Mouse (Mus musculus) forebrain, embryonic 11.5 days (tissue): Measurements from ENCODE around the gene Csmd2. TPM values are rescaled to one million over a fixed set of nuclear protein-coding genes. Genes with fewer than 3 reads are reported as not detected.

Experiments
- ATAC-seq: fragments of 200-750 bp; cut with Nextera tagmentation; replicated peaks from 2 replicates; pipeline ENCODE4 v1.8.0; 2017; ENCODE audit warnings: moderate TSS enrichment; ENCODE audit not compliant: low FRiP score
- DNase-seq: peaks from one replicate; pipeline ENCODE4 v3.0.0-alpha.2; 2017; ENCODE audit warnings: low spot score
- H3K27ac ChIP-seq: fragments of 300-500 bp; sonication (generic); 2 replicates; pipeline ENCODE4 v1.5.1; 2014; ENCODE audit warnings: low read depth, low read length
- H3K27me3 ChIP-seq: fragments of 300-500 bp; sonication (generic); 2 replicates; pipeline ENCODE4 v1.6.1; 2014; ENCODE audit warnings: mild to moderate bottlenecking, low read length, mixed read lengths; ENCODE audit not compliant: control insufficient read depth, insufficient read depth
- H3K36me3 ChIP-seq: fragments of 300-500 bp; sonication (generic); 2 replicates; pipeline ENCODE4 v1.6.1; 2014; ENCODE audit warnings: mild to moderate bottlenecking, low read length, moderate library complexity, mixed read lengths; ENCODE audit not compliant: control insufficient read depth, insufficient read depth
- H3K4me1 ChIP-seq: fragments of 300-500 bp; sonication (generic); replicated peaks from 2 replicates; pipeline ENCODE4 v1.6.1; 2014; ENCODE audit warnings: low read length, mixed read lengths; ENCODE audit not compliant: control insufficient read depth, insufficient read depth
- H3K4me2 ChIP-seq: fragments of 300-500 bp; sonication (generic); 2 replicates; pipeline ENCODE4 v1.6.1; 2014; ENCODE audit warnings: low read depth, mild to moderate bottlenecking, low read length, moderate library complexity, mixed read lengths; ENCODE audit not compliant: severe bottlenecking
- H3K4me3 ChIP-seq: fragments of 300-500 bp; sonication (generic); 2 replicates; pipeline ENCODE4 v1.5.1; 2014; ENCODE audit warnings: low read depth, low read length
- H3K9ac ChIP-seq: fragments of 300-500 bp; sonication (generic); 2 replicates; pipeline ENCODE4 v1.6.1; 2014; ENCODE audit warnings: low read length
- H3K9me3 ChIP-seq: fragments of 300-500 bp; sonication (generic); 2 replicates; pipeline ENCODE4 v1.6.1; 2016; ENCODE audit warnings: low read length, mixed read lengths; ENCODE audit not compliant: control insufficient read depth
- WGBS: fragments of 180-500 bp; shearing (Covaris S2); extraction: QIAGEN DNeasy Blood & Tissue Kit; methylation state at CpG from one replicate; pipeline ENCODE4 v1.1.7; 2014; 5-methylcytosine and 5-hydroxymethylcytosine counted together
- polyA plus RNA-seq: library from polyadenylated mRNA; unstranded; fragments of >200 nt; fragmentation: Nextera tagmentation; extraction: Ambion mirVana; gene quantifications from 2 replicates; pipeline ENCODE4 v1.2.1, GENCODE M21; 2014

Gene Csmd2
- polyA plus RNA-seq, 1 experiment from 2014 or later = 1.3 TPM

- Histone ChIP-seq H3K9me3 (no peaks in the 10 kb centered on the region), H3K27me3 (no peaks in the 10 kb centered on the region), H3K36me3 (no peaks in the 10 kb centered on the region), H3K4me2 (no peak overlapping the region), H3K4me3 (no peak overlapping the region), H3K9ac (no peak overlapping the region), H3K4me1 (no peaks in the 10 kb centered on the region), H3K27ac (no peak overlapping the region)
- ATAC-seq = no peak
- 86% methylated on average over 8 of the region's 8 CpGs for WGBS
- no peak for DNase-seq
These were observed 135.6 kb downstream of the Csmd2 start for GRCm38 (mm10) chr4:128123281-128123680.

- H3K4me1 ChIP-seq = no peaks in the 10 kb centered on the region
- DNase-seq = no peak
- no peak overlapping the region for H3K27ac ChIP-seq
- H3K36me3 ChIP-seq = no peaks in the 10 kb centered on the region
- H3K27me3 ChIP-seq = no peaks in the 10 kb centered on the region
- no peak for ATAC-seq
- H3K9me3 ChIP-seq = no peaks in the 10 kb centered on the region
- 88% methylated on average over 4 of the region's 4 CpGs for WGBS
- no peak overlapping the region for H3K9ac ChIP-seq
- H3K4me3 ChIP-seq = no peak overlapping the region
- H3K4me2 ChIP-seq = no peak overlapping the region
These were observed 137.1 kb downstream of the Csmd2 start for GRCm38 (mm10) chr4:128124738-128125137.

GRCm38 (mm10) chr4:128128546-128128945 is 140.9 kb downstream of the Csmd2 start:
- Histone ChIP-seq H3K27ac (no peak overlapping the region), H3K9me3 (no peaks in the 10 kb centered on the region), H3K4me1 (no peaks in the 10 kb centered on the region), H3K4me3 (no peak overlapping the region), H3K4me2 (no peak overlapping the region), H3K36me3 (no peaks in the 10 kb centered on the region), H3K9ac (no peak overlapping the region), H3K27me3 (no peaks in the 10 kb centered on the region)
- ATAC-seq = no peak
- WGBS = 92% methylated on average over 6 of the region's 6 CpGs
- no peak for DNase-seq

DNA sequence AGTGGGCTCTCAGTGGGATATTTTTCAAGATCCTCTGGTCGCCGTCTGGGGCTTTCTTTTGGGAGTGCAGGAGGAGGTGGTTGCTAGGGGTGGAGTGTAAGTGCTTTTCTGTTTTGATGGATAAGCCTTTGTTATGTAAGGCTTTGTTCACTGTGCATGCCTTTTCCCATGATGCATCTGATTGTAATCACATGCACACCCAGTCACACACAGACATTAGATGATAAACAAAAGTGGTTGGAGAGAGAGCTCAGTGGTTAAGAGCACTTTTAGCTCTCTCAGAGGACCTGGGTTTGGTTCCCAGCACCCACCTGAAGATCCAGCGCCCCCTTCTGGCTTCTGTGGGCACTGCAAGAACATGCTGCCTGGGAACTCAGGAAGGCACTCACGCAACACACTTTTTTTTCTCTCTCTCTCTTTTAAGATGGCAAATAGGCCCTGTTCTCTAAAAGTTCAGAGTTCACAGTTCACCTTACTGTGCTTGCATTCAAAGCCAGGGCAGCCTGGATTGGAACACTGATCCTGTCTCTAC is 143.0 kb downstream of the Csmd2 start:
- Histone ChIP-seq H3K4me2 (no peak overlapping the region), H3K9me3 (no peaks in the 10 kb centered on the region), H3K36me3 (no peaks in the 10 kb centered on the region), H3K4me3 (no peak overlapping the region), H3K27me3 (no peaks in the 10 kb centered on the region), H3K27ac (no peak overlapping the region), H3K4me1 (no peaks in the 10 kb centered on the region), H3K9ac (no peak overlapping the region)
- no peak for ATAC-seq
- WGBS = 61% methylated on average over 4 of the region's 4 CpGs
- DNase-seq = no peak

DNA sequence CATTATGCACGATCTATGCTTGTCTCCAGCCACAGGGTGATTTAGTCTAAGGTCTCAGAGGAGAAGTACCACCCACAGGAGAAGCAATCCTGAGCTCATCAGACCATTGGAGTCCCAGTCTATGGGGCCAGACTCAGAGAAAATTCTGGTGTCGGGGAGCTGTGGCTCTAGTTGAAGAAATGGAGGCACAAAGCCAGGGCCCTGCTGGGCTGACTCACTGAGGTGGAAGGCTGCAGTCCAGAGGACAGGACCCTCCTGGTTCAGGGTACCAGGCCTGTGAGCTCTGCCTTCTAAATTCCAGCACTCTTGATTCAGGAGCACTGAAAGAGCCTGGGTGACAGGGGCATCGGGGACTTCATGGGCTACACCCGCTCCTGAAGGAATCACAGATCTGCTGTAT is 144.0 kb downstream of the Csmd2 start:
- no peak overlapping the region for H3K4me3 ChIP-seq
- H3K9me3 ChIP-seq = no peaks in the 10 kb centered on the region
- H3K36me3 ChIP-seq = no peaks in the 10 kb centered on the region
- H3K4me2 ChIP-seq = no peak overlapping the region
- WGBS = 82% methylated on average over 4 of the region's 4 CpGs
- H3K27ac ChIP-seq = no peak overlapping the region
- no peaks in the 10 kb centered on the region for H3K4me1 ChIP-seq
- no peak for ATAC-seq
- H3K9ac ChIP-seq = no peak overlapping the region
- no peaks in the 10 kb centered on the region for H3K27me3 ChIP-seq
- no peak for DNase-seq

DNA sequence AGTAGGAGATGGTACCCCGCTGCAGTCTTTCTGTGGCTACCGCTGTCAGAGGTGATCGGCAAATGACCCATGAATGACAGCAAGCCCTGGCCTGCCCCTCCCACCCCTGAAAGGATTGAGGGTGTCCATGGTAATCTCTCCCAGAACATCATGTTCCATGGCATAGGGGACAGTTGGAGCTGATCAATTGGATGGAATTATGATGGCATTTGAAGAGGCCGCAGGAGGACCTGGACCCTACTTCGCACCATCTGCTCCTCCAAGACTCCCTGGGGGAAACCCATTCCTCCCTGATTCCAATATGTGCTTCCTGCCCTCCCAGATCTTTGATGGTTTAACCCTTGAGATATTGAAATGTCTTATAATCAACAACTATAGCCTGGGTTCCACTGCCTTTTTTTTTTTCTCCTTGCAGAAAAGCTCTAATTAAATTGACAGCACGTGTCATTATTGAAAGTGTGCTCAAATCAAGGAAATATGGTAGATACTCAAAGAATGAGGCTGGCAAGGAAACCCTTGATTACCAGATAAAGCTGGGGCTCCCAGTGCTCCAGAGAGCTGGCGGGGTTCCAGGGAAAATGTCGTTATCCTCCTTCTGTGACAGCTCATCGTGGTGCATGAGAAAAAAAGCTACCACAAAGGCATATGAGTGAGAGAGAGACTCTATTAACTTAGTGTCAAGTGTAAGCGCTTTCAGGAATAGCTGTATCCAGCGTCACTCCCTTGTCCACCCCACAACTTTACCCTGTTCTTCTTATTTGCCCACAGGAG is 145.4 kb downstream of the Csmd2 start:
- Histone ChIP-seq H3K27me3 (no peaks in the 10 kb centered on the region), H3K4me3 (no peak overlapping the region), H3K9me3 (no peaks in the 10 kb centered on the region), H3K27ac (no peak overlapping the region), H3K4me2 (no peak overlapping the region), H3K36me3 (no peaks in the 10 kb centered on the region), H3K4me1 (no peaks in the 10 kb centered on the region), H3K9ac (no peak overlapping the region)
- DNase-seq (no peak), ATAC-seq (no peak)
- 78% methylated on average over 11 of the region's 11 CpGs for WGBS

DNA sequence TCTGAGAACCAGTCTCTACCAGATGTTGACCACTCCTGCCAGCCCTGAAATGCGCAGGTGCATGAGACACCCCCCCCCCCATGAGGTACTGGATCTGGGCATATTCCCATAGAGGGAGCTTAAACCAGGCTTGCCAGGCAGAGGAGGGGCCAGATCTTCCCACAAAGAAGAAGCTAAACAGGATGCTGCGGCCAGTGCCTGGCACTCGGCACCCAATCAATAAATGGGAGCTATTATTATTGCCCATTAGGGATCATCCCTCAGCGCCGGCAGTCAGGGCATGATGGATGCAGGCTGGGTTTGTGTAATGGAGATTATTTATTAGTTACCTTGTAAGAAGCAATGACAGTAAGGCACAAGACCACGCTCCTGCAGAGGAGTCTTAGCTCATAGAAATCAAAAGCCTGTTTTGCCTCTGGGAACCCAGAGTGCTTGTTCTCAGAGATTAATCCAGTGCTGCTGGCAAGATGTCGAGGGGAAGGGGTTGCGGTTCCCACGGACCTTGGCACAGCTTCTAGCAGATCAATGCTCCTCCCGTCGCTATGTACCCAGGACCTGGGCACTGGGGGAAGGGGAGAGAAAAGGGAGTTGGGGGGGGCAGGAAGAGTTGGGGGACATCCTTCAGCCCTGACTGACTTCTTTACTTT is 146.8 kb downstream of the Csmd2 start:
- 88% methylated on average over 11 of the region's 11 CpGs for WGBS
- Histone ChIP-seq H3K27me3 (no peaks in the 10 kb centered on the region), H3K4me3 (no peak overlapping the region), H3K4me1 (no peaks in the 10 kb centered on the region), H3K4me2 (no peak overlapping the region), H3K36me3 (no peaks in the 10 kb centered on the region), H3K9ac (no peak overlapping the region), H3K9me3 (no peaks in the 10 kb centered on the region), H3K27ac (no peak overlapping the region)
- DNase-seq (no peak), ATAC-seq (no peak)

GRCm38 (mm10) chr4:128135014-128135622 is 147.5 kb downstream of the Csmd2 start:
- Histone ChIP-seq H3K4me1 (no peaks in the 10 kb centered on the region), H3K9ac (no peak overlapping the region), H3K36me3 (no peaks in the 10 kb centered on the region), H3K27me3 (no peaks in the 10 kb centered on the region), H3K27ac (no peak overlapping the region), H3K9me3 (no peaks in the 10 kb centered on the region), H3K4me3 (no peak overlapping the region), H3K4me2 (no peak overlapping the region)
- ATAC-seq (no peak), DNase-seq (no peak)
- 90% methylated on average over 12 of the region's 12 CpGs for WGBS
